Mouse (Mus musculus) heart, postnatal 0 days (tissue): ENCODE results near the gene Pde4d. TPM values are rescaled to one million over a fixed set of nuclear protein-coding genes. Genes with fewer than 3 reads are reported as not detected.

Experiments used
- ATAC-seq: fragments of 200-750 bp; cut with Nextera tagmentation; 2 replicates; pipeline ENCODE4 v1.8.0; 2017; ENCODE audit warnings: low read depth, moderate number of reproducible peaks, moderate library complexity; ENCODE audit not compliant: insufficient read depth
- DNase-seq: peaks from one replicate; pipeline ENCODE4 v3.0.0-alpha.2; 2016; ENCODE audit warnings: low spot score
- H3K27ac ChIP-seq: fragments of 300-500 bp; sonication (generic); 2 replicates; pipeline ENCODE4 v1.5.1; 2014; ENCODE audit warnings: low read depth, mild to moderate bottlenecking
- H3K27me3 ChIP-seq: fragments of 300-500 bp; sonication (generic); 2 replicates; pipeline ENCODE4 v1.6.1; 2014; ENCODE audit warnings: low read length, mixed read lengths; ENCODE audit not compliant: control insufficient read depth, insufficient read depth
- H3K36me3 ChIP-seq: fragments of 300-500 bp; sonication (generic); replicated peaks from 2 replicates; pipeline ENCODE4 v1.6.1; 2014; ENCODE audit warnings: low read length, mixed read lengths; ENCODE audit not compliant: control insufficient read depth, insufficient read depth
- H3K4me1 ChIP-seq: fragments of 300-500 bp; sonication (generic); 2 replicates; pipeline ENCODE4 v1.6.1; 2014; ENCODE audit warnings: antibody characterized with exemption; ENCODE audit not compliant: control insufficient read depth, insufficient read depth
- H3K4me2 ChIP-seq: fragments of 300-500 bp; sonication (generic); 2 replicates; pipeline ENCODE4 v1.6.1; 2014; ENCODE audit warnings: low read depth, mild to moderate bottlenecking, low read length, moderate library complexity
- H3K4me3 ChIP-seq: fragments of 300-500 bp; sonication (generic); 2 replicates; pipeline ENCODE4 v1.5.1; 2014; ENCODE audit warnings: low read depth, low read length
- H3K9ac ChIP-seq: fragments of 300-500 bp; sonication (generic); replicated peaks from 2 replicates; pipeline ENCODE4 v1.6.1; 2014; ENCODE audit warnings: low read depth, low read length, mixed read lengths
- H3K9me3 ChIP-seq: fragments of 300-500 bp; sonication (generic); replicated peaks from 2 replicates; pipeline ENCODE4 v1.6.1; 2016; ENCODE audit warnings: low read length; ENCODE audit not compliant: control insufficient read depth
- CTCF ChIP-seq: IDR thresholded peaks from 2 replicates; pipeline ENCODE4 v1.5.1; 2016; ENCODE audit warnings: antibody characterized with exemption, control low read depth, low read depth
- EP300 ChIP-seq: IDR thresholded peaks from 2 replicates; pipeline ENCODE4 v1.6.1; 2016; ENCODE audit warnings: antibody characterized with exemption, low read depth
- WGBS: fragments of 180-500 bp; shearing (Covaris S2); extraction: QIAGEN DNeasy Blood & Tissue Kit; methylation state at CpG from one replicate; pipeline ENCODE4 v1.1.7; 2014; 5-methylcytosine and 5-hydroxymethylcytosine counted together
- polyA plus RNA-seq: library from polyadenylated mRNA; unstranded; fragments of >200 nt; fragmentation: Nextera tagmentation; extraction: Ambion mirVana; gene quantifications from 2 replicates; pipeline ENCODE4 v1.2.1, GENCODE M21; 2015
- total RNA-seq: library from RNA; depleted of rRNA; stranded (reverse); fragments of >200 nt; gene quantifications from 2 replicates; pipeline ENCODE4 v1.2.3, GENCODE M21; 2014; ENCODE audit warnings: low replicate concordance

Pde4d gene
- total and polyA plus RNA-seq, 2 experiments from 2014 or later: 21.9 to 58.0 TPM

DNA sequence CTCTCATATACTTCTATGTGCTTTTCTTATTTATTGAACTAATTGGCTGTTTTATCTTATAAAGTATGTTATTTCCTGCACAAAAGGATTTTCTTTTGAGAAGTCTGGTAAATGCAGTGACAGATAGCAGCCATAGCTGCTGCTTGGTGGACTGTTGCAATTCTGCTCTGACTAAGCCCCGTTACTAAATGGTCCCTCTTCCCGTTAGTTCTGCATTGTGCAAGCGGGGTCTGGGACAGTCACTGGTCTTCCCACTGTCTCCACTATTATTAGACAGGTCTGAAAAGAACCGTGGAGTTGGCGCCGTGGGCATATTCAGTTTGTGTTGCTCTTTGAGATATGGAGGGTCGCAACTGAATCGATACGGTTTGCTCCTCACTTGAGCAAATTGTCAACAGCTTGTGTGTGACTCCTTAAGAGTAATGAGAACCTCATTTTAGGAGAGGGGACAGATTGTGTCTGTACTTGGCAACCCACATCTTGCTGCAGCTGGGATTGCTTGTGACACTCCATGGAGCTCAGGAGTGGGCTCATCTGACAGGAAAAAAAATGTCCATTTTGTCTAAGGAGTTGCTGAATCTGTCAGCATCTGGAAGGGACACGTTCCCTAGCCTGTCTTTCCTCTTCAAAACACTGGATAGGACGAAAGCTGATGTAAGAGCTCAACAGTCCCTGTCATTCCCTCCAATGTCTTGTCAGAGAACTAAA is 316.4 kb downstream of the Pde4d start:
- Histone ChIP-seq H3K36me3 (no peaks in the 10 kb centered on the region), H3K27me3 (no peaks in the 10 kb centered on the region), H3K27ac (no peak overlapping the region), H3K9me3 (no peaks in the 10 kb centered on the region), H3K9ac (no peak overlapping the region), H3K4me1 (no peaks in the 10 kb centered on the region), H3K4me3 (no peak overlapping the region), H3K4me2 (no peak overlapping the region)
- DNase-seq (no peak), ATAC-seq (no peak)
- TF ChIP-seq CTCF: no peak
- no peak for TF ChIP-seq EP300
- WGBS: 56% methylated on average over 11 of the region's 11 CpGs

DNA sequence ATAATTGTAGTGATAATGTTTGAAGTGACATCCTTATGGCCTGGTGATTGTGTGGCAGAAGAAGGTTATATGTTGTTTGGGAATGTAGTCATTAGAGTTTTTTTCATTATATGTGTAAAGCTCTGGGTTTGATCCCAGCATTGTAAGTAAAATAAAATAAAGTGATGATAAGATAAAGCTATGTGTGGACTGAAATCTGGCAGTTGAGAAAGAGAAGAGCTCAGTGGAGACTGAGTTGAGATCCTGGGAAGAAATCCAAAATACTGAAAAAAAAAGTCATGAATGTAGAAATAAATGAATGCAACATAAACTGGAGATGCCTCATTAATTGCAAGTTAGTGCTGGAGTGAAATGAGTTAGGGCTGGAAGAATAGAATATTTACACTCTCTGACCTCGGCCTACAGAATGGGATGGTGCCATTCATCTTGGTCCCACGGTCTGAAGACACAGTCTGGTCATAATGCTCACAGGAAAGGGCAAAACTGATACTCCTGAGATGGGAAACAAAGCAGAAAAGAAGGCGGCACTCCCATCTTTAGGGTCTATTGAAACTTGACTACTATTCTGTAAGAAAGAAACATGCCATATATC is 319.8 kb downstream of the Pde4d start:
- WGBS: 66% methylated on average over 3 of the region's 3 CpGs
- Histone ChIP-seq H3K27me3 (no peaks in the 10 kb centered on the region), H3K9ac (no peak overlapping the region), H3K4me2 (no peak overlapping the region), H3K27ac (no peak overlapping the region), H3K4me3 (no peak overlapping the region), H3K9me3 (no peaks in the 10 kb centered on the region), H3K36me3 (no peaks in the 10 kb centered on the region), H3K4me1 (no peaks in the 10 kb centered on the region)
- TF ChIP-seq CTCF (no peak), EP300 (no peak)
- no peak for DNase-seq
- ATAC-seq: no peak

DNA sequence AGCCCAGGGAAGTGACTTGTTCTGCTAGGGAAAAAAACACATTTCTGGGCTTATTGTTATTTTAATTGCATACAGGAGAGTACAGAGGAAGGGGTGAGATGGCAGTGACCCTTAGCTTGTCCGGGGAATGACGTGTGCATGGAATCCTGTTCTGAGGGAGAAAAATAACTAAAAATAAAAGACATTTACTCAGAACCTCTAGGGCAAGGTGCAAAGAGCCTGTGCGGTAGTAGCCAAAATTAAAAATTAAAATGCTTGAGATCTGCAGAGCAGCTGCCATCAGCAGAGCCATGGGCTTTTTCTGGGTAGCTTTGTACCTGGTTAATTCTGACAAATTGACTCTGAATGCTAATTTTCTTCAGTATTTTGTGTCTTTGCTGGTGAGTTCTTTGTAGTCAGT is 322.6 kb downstream of the Pde4d start:
- H3K9ac ChIP-seq: no peak overlapping the region
- H3K4me3 ChIP-seq: no peak overlapping the region
- DNase-seq (no peak), ATAC-seq (no peak)
- H3K4me2 ChIP-seq: no peak overlapping the region
- WGBS: 67% methylated on average over 3 of the region's 3 CpGs
- no peaks in the 10 kb centered on the region for H3K27me3 ChIP-seq
- peaks cover 9% of the 10 kb centered on the region; the same call in 1 of the 2 replicates for H3K4me1 ChIP-seq
- no peaks in the 10 kb centered on the region for H3K9me3 ChIP-seq
- no peak for TF ChIP-seq EP300
- no peak for TF ChIP-seq CTCF
- H3K27ac ChIP-seq: no peak overlapping the region
- H3K36me3 ChIP-seq: no peaks in the 10 kb centered on the region

DNA sequence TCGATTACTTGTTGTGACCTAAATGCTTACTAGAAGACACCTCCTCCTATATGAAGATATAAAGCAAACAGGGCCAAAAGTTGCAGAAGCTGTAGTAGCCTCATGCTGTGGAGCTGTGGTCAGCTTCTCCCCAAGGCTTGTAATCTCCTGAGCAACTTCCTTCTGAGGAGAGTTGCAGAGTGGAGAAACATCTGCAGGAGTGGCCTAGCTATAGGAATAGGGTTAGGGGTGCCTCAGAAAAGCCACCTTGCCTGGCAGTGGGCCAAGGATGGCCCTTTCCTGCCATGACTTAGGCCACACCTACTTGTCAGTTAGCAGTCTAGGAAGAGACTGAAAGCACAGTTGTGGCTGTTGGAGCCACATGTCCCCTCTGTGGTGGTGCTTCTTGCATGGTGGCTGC is 325.2 kb downstream of the Pde4d start:
- H3K27ac ChIP-seq: no peak overlapping the region
- no peak overlapping the region for H3K4me3 ChIP-seq
- no peaks in the 10 kb centered on the region for H3K27me3 ChIP-seq
- peaks cover 9% of the 10 kb centered on the region; the same call in 1 of the 2 replicates for H3K4me1 ChIP-seq
- H3K9me3 ChIP-seq: no peaks in the 10 kb centered on the region
- no peak overlapping the region for H3K4me2 ChIP-seq
- H3K9ac ChIP-seq: no peak overlapping the region
- no peak for ATAC-seq
- no peak for DNase-seq
- TF ChIP-seq EP300 (no peak), CTCF (no peak)
- 78% methylated on average over 1 of the region's 1 CpGs for WGBS
- H3K36me3 ChIP-seq: no peaks in the 10 kb centered on the region

DNA sequence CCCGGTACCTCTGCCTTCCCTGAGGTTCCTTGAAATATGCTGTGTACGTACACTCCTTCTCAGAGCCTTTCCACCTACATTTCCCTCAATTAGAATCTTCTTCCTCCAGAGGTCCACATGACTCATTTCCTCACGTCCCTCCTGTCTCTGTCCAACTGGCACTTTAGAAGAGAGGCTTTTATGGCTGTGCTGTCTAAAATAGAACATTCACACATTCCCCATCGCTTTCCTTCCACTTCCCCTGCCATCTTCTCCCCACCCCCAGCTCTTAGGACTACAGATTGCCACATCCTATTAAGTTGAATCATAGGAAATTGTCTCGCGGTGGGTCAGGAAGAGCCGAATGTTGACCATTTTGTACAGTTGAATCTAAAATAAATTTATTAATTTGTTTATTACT is 326.1 kb downstream of the Pde4d start:
- H3K4me3 ChIP-seq: no peak overlapping the region
- TF ChIP-seq CTCF (no peak), EP300 (no peak)
- 20% methylated on average over 7 of the region's 7 CpGs for WGBS
- H3K9me3 ChIP-seq: no peaks in the 10 kb centered on the region
- H3K27me3 ChIP-seq: no peaks in the 10 kb centered on the region
- 0 out of 2 replicates have a peak overlapping the region, but pooled peaks have one; percentile 11 for H3K4me2 ChIP-seq
- H3K36me3 ChIP-seq: no peaks in the 10 kb centered on the region
- no peak overlapping the region for H3K9ac ChIP-seq
- peaks cover 9% of the 10 kb centered on the region; the same call in 1 of the 2 replicates for H3K4me1 ChIP-seq
- no peak overlapping the region for H3K27ac ChIP-seq
- ATAC-seq: peak; percentile 41; the same call in 1 of the 2 replicates
- peak; percentile 36 for DNase-seq
